Mouse (Mus musculus) B cell, adult 2 months (primary cell): ENCODE results near the gene Hrasls5.

ENCODE experiments used
- DNase-seq, 2 experiments: peaks; one replicate each; pipeline ENCODE4 v3.0.0; 2022

Gene Hrasls5

GRCm38 (mm10) chr19:7607690-7608201 lies 4.6 kb upstream of the Hrasls5 start:
- no peak for DNase-seq

- DNase-seq, result no peak
These were observed 810 bp downstream of the Hrasls5 start for GRCm38 (mm10) chr19:7613151-7613550.

DNA sequence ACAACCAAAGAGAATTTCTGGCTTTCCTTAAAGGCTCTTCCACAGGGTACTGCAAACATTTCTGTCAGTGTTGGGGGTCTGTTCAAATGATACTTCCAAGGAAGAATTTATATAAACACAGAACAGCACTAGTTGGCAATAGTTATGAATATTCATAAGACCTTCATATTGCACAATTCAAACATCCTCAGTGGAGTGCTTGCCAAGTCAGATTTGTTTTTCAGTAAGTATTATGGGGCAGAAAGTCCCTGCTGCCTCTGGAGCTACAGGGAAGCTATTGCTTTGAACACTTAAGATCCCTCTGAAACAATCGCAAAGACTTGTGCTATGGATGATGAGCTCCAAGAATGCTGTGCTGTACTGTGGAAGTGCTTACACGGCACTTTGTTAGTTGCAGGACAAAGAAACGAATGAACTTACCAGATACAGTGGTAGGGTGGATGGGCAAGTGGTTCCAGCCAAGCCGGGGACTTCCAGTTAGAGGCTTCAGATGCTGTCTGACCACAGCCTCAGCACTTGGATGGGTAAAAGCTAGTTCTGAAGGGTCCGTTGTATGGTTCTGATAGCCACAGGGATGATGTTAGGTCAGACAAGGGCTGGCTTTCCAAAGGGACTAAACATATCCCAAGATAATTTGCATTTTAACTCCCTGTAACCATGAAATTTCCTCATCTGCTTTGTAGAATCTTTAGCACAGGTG lies 4.0 kb downstream of the Hrasls5 start:
- DNase-seq, result no peak

DNA sequence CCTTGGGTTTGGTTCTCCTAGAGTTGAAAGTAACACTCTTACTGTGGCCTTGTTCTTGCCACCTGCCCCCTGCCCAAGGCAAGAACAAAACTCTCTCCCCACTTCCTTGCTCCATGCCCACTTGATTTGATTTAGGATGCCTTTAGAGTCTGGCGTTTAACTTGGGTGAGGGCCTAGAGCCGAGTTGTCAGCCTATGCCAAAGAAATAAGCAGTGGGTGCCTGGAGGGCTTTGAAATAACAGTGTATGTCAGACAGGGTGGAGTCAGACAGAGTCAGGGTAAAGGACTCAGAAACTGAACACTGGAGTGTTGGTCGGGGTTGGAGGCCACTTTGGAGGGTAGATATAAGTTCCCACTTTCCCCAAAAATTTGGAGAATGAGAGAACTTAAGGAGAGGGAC lies 4.7 kb downstream of the Hrasls5 start:
- no peak for DNase-seq

GRCm38 (mm10) chr19:7617696-7618095 lies 5.4 kb downstream of the Hrasls5 start:
- DNase-seq, result peak; percentile 53 to 58

DNA sequence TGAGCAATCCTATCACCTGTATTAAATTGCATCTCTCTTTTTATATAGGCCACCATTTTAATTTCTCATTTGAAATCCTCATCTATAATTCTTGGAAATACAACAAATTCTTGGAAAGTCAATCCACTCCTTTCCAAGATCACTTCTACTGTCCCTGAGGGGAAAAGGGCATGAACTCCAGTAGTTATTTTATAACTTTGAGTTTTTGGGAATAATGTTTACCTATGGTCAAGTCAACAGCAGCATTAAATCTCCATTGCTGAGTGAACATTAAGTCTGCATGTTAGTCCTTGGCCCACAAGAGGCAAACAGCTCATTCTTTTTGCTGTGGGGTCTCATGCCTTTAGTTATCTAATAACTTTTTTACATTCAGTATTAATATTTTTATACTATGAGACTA lies 20.7 kb downstream of the Hrasls5 start:
- DNase-seq, result no peak

GRCm38 (mm10) chr19:7633786-7634185 lies 21.4 kb downstream of the Hrasls5 start:
- DNase-seq, result no peak

GRCm38 (mm10) chr19:7648913-7649666 lies 36.7 kb downstream of the Hrasls5 start:
- no peak for DNase-seq

- no peak for DNase-seq
These were observed 59.7 kb downstream of the Hrasls5 start for GRCm38 (mm10) chr19:7672033-7672432.

DNA sequence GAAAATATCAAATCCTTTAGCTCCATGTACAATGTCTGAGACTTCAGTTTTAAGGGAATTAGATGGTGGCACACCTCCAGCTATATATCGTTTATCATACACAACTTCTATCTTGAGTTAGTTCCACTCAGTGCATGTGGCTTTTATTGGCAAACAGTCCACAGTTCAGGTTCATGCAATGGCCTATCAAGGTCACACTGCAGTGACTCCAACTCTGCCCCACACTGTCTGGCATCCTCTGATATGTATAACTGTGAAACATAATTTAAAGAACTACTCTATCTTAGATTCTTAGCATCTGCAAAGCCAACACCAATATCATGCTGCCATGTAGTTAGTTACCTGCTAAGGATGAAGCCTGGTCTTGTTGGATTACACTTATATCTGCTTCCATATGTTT lies 75.6 kb downstream of the Hrasls5 start:
- no peak for DNase-seq
